Mouse (Mus musculus) urinary bladder, postnatal 36 days (tissue): ENCODE measurements at regions not wholly inside any gene's neighbourhood (a gene's known extent, or its start where the extent isn't known, plus 50 kb on each side); places are given as distances from the start of the nearest gene placed in this dataset.

ENCODE experiments used
- DNase-seq, 2 experiments: peaks; one replicate each; pipeline ENCODE4 v3.0.0; 2022; ENCODE audit warnings: low spot score in 2 of 2, mixed read lengths in 1 of 2

DNA sequence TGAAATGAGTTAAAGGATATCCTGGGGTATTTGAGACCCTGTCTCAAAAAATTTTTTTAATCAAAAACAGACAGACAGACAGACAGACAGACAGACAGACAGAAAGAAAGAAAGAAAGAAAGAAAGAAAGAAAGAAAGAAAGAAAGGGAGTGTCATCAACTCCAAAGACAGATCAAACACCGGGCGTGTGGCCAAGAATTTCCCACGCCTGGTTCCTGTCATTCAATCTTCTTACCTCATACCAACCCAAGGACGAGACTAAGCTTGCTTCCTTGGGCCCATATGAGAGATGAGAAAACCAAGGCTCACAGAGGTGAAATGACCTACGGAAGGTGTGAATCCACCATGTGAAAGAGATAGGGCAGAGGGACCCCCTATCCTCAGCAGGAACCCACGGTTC, 530.7 kb upstream of the Tbx3 start:
- no peak for DNase-seq

DNA sequence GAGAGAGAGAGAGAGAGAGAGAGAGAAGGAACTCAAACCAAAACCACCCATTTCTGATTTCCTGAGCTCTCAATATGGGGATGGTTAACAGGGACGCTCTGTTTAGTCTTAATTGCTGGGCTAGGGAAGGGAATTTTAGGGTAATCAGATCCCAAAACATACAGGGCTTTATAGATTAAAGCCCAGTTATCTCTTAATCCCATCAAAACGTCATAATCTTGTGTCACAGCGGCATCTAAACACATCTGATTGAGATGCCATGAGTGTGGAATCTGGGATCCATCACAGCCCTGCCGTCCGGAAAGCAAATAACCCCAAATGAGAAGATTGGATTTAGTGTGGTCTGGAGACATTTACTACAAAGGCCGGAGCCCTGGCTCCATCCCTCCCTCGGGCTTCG, 527.1 kb upstream of the Tbx3 start:
- DNase-seq: no peak

DNA sequence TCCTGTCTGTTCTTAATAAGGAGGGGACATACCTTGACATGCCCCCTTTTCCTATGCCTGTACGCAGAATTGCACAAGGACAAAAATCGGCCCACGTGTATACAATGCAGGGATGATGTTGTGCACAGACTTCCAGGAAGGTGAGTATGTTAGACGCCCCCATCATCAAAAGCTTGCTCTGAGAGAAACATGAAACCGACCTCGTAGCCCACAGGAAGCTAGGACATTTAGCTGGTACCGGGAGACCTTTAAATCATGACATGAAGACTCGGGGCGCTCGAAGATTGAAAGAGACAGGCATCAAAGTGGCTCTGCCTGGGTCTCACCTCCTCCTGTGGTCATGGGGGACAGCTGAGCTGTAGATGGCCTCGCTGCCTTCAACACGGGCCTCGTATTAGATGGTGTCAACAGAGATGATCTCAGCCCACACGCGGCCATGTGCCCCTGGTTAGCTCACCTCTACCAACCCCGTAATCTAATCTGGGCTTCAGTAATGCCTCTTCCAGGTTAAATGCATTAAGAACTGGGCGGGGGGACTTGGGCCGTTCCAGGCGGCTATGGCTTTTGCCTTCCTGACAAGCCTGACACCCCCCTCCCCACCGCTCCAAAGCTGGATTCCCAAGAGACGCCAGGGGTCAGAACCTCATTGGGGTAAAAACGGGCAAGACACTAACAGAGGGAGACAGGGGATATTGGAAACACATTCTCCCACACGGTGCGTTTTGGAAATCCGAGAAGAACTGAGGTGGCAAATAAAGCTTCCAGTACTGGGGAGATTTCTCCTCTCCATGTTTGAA, 520.9 kb upstream of the Tbx3 start:
- DNase-seq: no peak

DNA sequence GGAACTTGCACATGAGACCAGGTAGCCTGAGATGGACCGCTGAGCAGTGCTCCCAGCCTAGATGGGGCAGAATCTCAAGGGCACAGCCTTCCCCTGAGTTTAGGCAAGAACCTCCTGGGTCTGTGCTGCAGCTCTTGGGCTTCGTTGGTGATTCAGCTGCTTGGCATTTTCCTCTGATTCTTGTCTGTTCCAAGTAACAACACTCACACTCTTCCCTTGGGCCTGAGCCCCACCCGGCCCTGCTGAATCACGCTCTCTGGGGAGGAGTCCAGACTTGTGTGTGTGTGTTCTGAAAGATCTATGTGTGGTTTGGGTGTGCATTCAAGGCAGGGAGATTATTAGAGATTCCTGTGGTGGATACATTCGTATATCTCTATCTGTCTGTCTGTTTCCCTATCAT, 517.4 kb upstream of the Tbx3 start:
- peak; percentile 70 to 78 for DNase-seq

DNA sequence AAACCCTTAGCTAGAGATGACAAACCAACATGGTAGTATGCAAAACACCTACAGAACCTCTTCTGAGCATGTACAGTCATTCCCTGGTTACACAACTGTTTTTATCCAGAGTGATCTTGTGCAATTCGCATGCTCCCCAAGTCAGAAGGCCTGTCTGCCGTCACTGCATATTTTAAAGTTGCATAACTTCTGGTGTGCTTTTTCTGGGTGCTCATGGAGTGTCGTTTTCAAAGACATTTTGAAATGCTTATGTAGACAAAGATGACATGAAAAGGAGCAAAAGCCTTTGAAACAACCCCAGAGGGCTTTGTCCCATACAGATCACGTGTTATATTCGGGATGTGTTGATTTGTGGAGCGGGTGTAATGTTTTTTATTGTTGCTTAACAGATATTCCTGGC, 513.8 kb upstream of the Tbx3 start:
- no peak for DNase-seq

DNA sequence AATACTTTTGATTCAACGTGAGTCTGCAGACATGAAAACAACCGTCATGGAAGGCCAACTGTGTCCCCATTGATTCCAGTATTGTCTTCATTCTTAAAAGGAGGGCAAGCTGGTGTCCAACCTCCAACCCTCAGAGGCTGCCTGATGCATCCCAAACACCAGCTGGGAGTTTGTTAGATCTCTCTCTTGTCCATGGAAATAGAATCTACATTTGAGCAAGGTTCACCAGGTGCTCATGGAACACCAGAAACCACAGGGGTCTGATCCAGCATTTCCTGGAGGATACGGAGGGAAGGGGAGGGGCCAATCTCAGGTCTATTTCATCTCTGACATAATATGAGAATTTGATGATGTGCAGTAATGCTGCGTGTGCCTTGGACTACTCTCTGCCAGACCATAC, 512.3 kb upstream of the Tbx3 start:
- DNase-seq: no peak

DNA sequence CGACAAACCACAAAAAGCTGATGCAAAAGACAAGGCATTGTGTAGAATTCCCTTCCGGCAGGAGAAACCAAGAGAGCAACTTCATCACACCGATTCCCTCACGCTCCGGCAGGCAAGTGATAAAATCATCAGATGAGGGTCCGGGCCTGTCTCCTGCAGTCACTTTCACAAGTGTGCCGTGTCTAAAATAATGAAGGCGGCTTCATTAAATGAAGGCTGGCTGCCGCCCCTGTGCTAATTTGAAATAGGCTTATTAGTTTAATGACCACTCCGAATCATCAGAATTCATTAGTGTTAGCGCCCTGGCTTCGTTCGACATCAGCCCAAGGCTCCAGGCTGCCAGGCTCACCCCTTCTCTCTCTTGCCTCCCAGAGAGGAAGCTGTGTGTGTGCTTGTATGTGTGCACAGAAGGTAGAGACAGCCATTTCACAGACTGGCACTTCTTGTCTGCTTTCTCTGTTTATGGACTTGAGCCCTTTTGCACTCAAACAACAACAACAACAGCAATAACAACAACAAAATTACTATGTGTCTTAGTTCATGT, 508.3 kb upstream of the Tbx3 start:
- no peak for DNase-seq

DNA sequence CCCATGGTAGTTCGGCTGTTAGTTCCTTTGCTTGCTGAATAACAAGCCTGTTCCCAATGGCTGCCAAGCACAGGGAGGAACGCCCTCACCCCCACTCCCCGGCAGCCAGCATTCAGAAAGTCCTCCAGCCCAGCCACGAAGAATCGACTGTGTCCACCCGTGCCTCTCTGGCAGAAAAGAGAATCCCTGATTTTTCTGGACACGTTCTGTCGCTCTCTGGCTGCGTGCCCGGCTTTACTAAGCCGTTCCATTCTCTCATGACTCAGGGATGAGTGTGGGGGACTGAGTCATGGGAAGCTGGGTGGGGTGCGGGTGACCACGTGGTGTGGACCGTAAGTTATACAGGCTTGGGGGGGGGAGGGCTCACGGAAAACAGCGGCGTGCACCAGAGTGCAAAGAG, 502.8 kb upstream of the Tbx3 start:
- peak; percentile 84 to 89 for DNase-seq

DNA sequence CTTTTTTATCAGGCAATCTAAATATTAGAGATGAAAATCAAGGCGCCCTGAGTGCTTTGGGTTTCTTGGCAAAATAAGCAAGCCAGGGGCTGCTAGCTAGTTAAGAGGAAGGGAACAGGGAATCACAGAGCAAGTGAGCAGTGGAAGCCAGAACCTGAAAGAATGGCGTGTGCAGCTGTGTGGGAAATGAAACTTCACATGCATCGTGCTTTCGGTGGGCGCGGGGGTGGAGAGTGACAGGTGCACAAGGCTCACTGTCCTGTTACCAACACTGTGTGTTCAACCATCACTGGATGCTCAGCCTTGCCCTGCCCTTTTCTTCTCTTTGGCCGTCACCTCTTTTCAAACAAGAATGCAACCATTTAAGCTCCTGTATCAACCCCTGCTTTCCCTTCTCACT, 501.2 kb upstream of the Tbx3 start:
- no peak for DNase-seq

DNA sequence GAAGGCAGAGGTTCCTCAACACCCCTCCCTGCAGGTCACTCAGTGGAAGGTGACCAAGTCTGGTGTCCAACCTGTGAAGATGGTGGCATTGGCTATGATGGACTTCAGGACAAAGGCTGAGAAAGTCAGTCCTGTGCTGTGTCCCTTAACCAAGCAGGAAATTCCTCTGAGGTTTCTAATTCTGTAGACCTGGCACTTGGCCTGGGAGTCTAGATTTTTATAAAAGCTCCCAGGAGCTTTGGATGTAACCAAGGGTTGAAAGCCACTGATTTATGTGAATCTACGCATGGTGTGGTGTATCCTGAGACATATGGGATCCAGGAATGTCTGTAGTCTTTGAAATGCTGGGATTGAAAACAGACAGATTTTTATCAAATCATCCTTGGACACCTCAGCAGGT, 498.8 kb upstream of the Tbx3 start:
- DNase-seq: no peak

DNA sequence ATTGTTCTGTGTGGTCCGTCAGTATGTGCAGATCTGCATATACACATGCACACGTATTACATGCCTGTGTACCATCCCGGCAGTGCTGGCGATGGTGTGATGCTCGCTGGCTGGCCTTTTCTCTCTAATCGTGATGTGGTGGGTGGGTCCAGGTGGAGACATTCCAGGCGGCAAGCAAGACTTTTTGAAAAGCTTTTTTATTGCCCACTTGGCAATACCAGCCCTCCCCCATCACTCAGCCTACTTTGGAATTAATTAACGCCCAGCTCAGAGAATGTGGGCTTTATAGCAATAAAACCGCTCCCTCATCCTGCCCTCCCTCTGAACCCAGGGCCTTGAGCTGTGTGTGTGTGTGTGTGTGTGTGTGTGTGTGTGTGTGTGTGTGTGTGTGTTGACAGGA, 491.7 kb upstream of the Tbx3 start:
- DNase-seq: peak in 1 of 2 experiments; percentile 16

DNA sequence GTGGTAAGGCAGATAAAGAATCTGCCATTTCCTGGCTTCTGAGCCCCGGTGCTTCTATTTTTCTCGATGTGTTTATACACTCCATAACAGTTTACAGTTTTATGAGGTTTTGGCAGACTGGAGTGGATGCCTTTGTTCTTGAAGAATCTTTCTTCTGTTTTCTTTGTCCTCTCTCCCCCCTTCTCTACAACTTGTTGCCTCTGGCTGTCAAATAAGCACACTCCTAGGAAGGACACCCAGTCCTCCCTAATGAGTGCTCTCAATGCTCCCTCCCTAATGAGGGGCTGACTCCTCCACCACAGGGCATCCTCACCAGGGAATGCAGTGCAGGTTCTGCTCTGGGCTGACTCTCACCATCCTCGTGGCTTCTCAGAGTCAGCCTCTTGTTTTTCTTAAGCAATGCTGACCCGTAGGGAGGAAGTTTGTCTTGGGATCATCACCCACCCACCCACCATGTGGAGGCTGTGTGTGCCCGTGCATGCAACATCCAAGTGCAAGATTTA, 486.9 kb upstream of the Tbx3 start:
- DNase-seq: no peak

DNA sequence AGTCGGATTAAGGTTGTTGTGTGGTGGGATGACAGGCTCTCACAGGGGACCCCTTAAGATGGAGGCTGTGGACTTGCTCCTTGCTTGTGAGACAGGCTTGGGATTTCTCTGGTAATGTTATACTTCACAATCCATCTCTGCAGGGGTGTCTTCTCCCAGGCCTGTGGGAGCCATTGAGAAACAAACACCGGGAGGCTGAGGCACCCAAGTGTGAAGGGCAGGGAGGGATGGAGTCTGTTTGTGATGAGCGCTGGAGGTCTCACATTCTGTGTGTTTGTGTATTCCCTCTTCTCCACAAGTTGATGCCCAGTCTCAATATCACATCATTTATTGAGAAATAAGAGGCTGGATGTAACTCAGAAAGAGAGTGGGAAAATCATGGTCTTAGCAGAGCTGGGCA, 483.9 kb upstream of the Tbx3 start:
- no peak for DNase-seq

DNA sequence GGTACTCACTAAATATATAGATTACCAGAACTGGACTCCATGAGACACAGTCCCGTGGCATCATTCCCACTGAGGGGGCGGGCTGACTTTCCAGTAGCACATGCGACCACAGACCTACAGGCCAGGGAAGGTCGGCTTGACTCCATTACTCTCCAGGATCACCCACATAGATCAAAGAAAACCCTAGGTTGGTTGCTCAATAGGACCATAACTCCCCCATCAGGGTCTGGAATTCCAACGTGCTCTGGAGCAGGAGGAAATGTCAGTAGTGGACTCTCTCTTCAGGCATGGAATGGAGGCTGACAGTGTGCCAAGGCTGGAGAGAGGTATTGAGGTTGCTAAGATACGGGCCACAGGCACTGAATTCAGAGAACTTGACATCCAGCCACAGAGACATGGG, 482.0 kb upstream of the Tbx3 start:
- DNase-seq: no peak

DNA sequence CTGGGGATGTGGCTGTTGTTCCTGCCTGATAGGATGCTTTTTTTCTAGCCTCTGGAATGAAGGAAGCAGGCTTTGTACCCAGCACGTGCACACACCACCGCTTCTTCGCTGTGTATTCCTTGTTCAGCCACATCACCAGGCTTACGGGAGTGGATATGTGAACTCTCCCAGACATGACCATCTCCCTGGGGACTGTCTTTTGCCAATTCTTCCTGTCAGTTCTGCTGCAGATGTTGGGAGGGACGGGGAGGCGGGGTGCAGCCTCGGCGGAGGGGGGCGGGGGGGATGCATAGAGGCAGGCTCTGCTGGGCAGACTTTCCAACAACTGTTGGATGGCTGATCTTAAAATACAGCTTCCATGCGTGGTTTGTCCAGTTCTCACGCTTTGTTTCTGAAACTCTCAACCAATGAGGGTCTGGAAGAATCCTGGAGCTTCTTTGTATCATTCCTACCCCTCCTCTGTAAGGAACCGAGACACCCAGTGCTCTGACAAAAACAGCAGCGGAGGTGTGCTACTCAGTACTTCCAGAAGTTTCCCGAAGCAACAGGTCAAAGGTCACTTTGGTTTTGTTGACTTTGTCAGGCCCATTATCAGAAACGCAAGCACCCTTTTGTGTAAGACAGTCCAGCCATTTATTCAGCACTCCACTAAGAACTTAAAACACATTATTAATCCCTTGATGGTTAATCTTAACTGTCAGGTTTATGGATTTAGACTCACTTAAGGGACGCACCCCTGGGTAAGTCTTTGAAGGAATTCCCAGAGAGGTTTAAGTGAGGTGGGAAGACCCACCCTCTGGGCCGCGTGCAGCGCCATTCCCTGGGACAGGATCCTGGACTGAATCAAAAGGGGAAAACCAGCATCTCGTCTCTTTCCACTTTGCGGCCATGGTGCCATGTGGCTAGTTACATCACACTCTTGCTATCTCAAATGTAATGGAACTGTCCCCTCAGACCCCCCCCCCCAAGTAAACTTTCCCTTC, 476.5 kb upstream of the Tbx3 start:
- no peak for DNase-seq

DNA sequence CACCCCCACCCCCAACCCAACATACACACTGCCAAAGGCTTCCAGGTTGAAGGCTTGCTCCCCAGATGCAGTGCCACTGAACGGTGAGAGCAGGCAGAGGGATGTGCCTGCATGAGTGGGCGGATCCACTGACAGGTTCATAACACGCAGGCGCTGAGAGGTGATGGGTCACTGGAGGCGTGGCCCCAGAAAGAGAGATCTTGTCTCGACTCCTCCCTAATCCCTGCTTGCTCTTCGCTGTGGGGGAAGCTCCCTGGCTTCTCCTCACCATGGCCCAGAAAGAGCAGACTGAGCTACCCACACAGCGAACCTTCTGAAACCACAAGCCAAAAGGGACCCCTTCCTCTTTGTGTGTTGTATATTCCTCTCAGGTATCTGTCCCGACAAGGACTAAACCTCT, 470.6 kb upstream of the Tbx3 start:
- DNase-seq: no peak

DNA sequence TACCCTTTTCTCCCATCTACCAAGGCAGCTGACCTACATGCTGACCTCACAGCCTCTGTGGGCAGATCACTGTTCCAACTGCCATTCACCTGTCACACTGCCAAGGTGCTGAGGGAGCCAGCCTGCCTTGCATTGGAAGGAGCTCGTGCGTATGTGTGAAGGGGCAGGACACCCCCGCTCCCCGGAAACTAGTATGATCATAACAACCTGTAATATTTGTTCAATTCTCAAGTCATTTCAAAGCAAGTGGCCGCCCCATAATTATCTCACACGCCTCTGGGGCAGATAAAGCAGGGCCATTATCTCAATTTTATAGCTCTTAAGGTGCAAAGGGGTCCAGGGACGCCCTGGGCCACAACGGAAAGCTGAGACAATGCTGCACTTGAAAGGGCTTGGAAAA, 469.2 kb upstream of the Tbx3 start:
- no peak for DNase-seq

DNA sequence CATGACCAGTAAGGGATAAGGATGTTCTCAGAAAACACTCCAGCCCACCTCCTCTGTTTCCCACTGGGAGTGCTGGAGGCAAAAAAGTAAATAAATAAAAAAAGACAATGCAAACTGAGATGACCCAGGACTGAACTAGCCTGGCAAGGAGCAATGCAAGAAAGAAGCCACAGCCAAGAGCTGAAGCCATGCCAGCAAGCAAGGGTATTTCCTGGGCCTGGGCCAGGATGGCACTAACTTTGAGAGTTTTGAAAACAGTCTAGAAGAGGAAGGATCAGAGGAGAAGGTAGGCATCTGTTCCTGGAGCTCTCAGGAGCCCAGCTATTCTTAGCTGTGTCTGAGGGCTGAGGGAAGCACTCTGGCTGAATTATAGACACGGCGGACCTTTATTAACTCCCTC, 465.7 kb upstream of the Tbx3 start:
- peak in 1 of 2 experiments; percentile 42 for DNase-seq

DNA sequence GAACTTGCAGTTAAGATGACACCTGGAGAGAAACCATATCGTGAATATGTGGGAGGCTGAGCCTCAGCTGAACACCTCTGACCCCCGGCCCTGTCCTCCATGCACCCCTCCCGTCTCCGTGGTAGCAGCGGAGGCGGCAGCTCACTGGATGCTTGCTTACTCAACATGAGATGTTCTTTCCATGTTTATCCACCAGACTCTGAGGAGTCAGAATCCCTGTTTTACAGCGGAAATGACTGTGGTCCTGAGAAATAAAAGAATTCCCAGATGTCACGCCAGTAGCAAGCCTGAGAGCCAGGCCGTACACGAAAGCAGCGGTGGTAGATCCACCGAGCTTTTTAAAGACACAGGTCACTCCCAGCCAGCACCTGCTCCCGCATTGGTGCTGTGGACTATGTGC, 462.4 kb upstream of the Tbx3 start:
- DNase-seq: no peak

DNA sequence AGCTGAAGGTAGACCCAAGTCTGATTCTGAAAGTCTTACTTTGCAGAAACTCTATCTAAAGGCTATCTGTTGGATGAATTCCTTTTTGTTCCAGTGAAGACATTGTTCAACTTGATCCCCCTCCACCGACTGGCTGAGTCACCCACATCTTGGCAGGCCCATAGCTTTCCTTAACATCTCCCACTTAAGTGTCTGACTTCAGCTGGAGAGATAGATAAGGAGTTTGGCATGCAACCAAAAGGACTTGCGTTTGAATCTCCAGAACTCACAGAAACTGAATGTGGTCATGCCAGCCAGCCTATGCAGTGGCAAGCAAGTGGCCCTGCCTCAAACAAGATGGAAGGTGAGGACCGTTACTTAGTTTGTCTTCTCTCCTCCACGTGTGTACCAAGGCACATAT, 457.3 kb upstream of the Tbx3 start:
- DNase-seq: no peak

DNA sequence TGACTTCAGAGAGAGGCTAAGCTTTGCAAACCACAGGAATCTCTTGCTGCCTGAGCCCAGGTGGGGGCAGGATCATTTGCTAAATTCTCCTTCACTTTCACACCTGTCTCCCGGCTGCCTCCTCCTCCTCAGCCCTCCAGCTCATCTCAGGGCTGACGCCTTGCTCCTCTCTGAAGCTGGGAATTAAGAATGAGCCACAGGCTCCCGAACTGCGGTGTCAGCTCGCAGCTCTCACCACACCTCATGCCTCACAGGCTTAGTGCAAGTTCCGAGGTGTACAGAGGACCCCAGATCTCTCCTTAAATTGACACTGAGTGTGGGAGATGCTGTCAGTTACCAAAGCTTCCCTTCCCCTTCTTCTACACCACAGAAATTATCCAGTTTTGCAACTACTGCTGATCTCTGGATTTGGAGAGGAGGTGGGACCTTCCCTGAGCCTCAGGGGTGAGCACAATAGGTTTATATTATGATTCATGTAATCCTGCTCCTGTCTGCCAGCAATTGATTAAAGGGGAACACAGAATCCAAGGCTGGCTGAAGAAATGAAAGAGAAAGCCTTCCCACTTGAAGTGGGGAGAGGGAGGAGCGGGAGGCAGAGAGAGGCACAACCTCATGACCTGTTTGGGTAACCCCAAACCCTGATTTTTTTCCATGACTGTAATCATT, 456.6 kb upstream of the Tbx3 start:
- no peak for DNase-seq

DNA sequence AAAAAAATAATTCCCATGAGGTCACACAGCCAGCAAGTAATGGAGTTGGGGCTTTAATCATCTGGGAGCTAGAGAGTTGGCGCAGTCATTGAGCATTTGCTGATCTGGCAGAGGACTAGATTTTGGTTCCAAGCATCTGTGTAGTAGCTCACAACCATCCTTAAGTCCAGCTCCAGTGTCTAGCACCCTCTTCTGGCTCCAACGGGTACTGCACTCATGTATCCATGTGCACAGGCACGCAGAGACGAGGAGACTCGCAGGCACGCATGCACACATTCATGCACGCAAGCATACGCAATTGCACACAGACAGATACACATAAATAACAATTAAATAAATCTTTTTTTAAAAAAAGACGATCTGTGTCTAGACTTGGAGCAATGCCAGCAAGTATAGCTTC, 455.5 kb upstream of the Tbx3 start:
- no peak for DNase-seq
